Mouse (Mus musculus): ENCODE measurements at regions not wholly inside any gene's neighbourhood (a gene's known extent, or its start where the extent isn't known, plus 50 kb on each side); places are given as distances from the start of the nearest gene placed in this dataset.

- no peak for ATAC-seq (ENCODE audit: low FRiP score, low TSS enrichment)
- Histone ChIP-seq H3K27ac (ENCODE audit: low read length) (no peak overlapping the region), H3K9ac (replicated peaks; ENCODE audit: low read length) (no peak overlapping the region), H3K36me3 (ENCODE audit: insufficient read depth, low read length) (no peaks in the 10 kb centered on the region), H3K9me3 (ENCODE audit: low read length) (no peaks in the 10 kb centered on the region), H3K27me3 (ENCODE audit: insufficient read depth, low read length) (no peaks in the 10 kb centered on the region), H3K4me3 (ENCODE audit: low read length) (no peak overlapping the region), H3K4me1 (ENCODE audit: insufficient read depth, low read length) (no peaks in the 10 kb centered on the region), H3K4me2 (replicated peaks; ENCODE audit: low read depth, low read length) (no peak overlapping the region)
- 98% methylated on average over 1 of the region's 1 CpGs for WGBS
Observed at GRCm38 (mm10) chr10:30966176-30966575, 123.6 kb upstream of the Hey2 start.

- no peak overlapping the region for H3K4me2 ChIP-seq (replicated peaks; ENCODE audit: low read depth, low read length)
- WGBS: 70% methylated on average over 3 of the region's 3 CpGs
- no peak overlapping the region for H3K9ac ChIP-seq (replicated peaks; ENCODE audit: low read length)
- H3K4me3 ChIP-seq (ENCODE audit: low read length): no peak overlapping the region
- H3K9me3 ChIP-seq (ENCODE audit: low read length): no peaks in the 10 kb centered on the region
- no peaks in the 10 kb centered on the region for H3K27me3 ChIP-seq (ENCODE audit: insufficient read depth, low read length)
- no peaks in the 10 kb centered on the region for H3K4me1 ChIP-seq (ENCODE audit: insufficient read depth, low read length)
- no peak for ATAC-seq (ENCODE audit: low FRiP score, low TSS enrichment)
- no peaks in the 10 kb centered on the region for H3K36me3 ChIP-seq (ENCODE audit: insufficient read depth, low read length)
- H3K27ac ChIP-seq (ENCODE audit: low read length): no peak overlapping the region
Observed at GRCm38 (mm10) chr10:30953825-30954224, 111.2 kb upstream of the Hey2 start.

GRCm38 (mm10) chr10:30952410-30952809 is 109.8 kb upstream of the Hey2 start:
- Histone ChIP-seq H3K27ac (ENCODE audit: low read length) (no peak overlapping the region), H3K9me3 (ENCODE audit: low read length) (no peaks in the 10 kb centered on the region), H3K9ac (replicated peaks; ENCODE audit: low read length) (no peak overlapping the region), H3K27me3 (ENCODE audit: insufficient read depth, low read length) (no peaks in the 10 kb centered on the region), H3K36me3 (ENCODE audit: insufficient read depth, low read length) (no peaks in the 10 kb centered on the region), H3K4me1 (ENCODE audit: insufficient read depth, low read length) (no peaks in the 10 kb centered on the region), H3K4me2 (replicated peaks; ENCODE audit: low read depth, low read length) (no peak overlapping the region), H3K4me3 (ENCODE audit: low read length) (no peak overlapping the region)
- 48% methylated on average over 2 of the region's 2 CpGs for whole genome bisulfite sequencing
- ATAC-seq (ENCODE audit: low FRiP score, low TSS enrichment): no peak

GRCm38 (mm10) chr10:30946601-30947000 is 104.0 kb upstream of the Hey2 start:
- H3K27ac ChIP-seq (ENCODE audit: low read length): no peak overlapping the region
- no peak for ATAC-seq (ENCODE audit: low FRiP score, low TSS enrichment)
- WGBS: 64% methylated on average over 4 of the region's 4 CpGs
- H3K9ac ChIP-seq (replicated peaks; ENCODE audit: low read length): no peak overlapping the region
- no peak overlapping the region for H3K4me3 ChIP-seq (ENCODE audit: low read length)
- no peak overlapping the region for H3K4me2 ChIP-seq (replicated peaks; ENCODE audit: low read depth, low read length)
- no peaks in the 10 kb centered on the region for H3K9me3 ChIP-seq (ENCODE audit: low read length)
- no peaks in the 10 kb centered on the region for H3K36me3 ChIP-seq (ENCODE audit: insufficient read depth, low read length)
- no peaks in the 10 kb centered on the region for H3K4me1 ChIP-seq (ENCODE audit: insufficient read depth, low read length)
- no peaks in the 10 kb centered on the region for H3K27me3 ChIP-seq (ENCODE audit: insufficient read depth, low read length)

- no peak for ATAC-seq (ENCODE audit: low FRiP score, low TSS enrichment)
- Histone ChIP-seq H3K9me3 (ENCODE audit: low read length) (no peaks in the 10 kb centered on the region), H3K27me3 (ENCODE audit: insufficient read depth, low read length) (no peaks in the 10 kb centered on the region), H3K4me1 (ENCODE audit: insufficient read depth, low read length) (no peaks in the 10 kb centered on the region), H3K36me3 (ENCODE audit: insufficient read depth, low read length) (no peaks in the 10 kb centered on the region), H3K4me3 (ENCODE audit: low read length) (no peak overlapping the region), H3K9ac (replicated peaks; ENCODE audit: low read length) (no peak overlapping the region), H3K27ac (ENCODE audit: low read length) (no peak overlapping the region), H3K4me2 (replicated peaks; ENCODE audit: low read depth, low read length) (no peak overlapping the region)
- WGBS: 85% methylated on average over 3 of the region's 3 CpGs
Observed at GRCm38 (mm10) chr10:30918322-30918988, 75.9 kb upstream of the Hey2 start.

GRCm38 (mm10) chr10:30893771-30894170 is 51.2 kb upstream of the Hey2 start:
- no peak for ATAC-seq (ENCODE audit: low FRiP score, low TSS enrichment)
- 38% methylated on average over 3 of the region's 3 CpGs for WGBS
- H3K27ac ChIP-seq (ENCODE audit: low read length): no peak overlapping the region

More at GRCm38 (mm10) chr10:30893771-30894170, 51.2 kb upstream of the Hey2 start:
- Histone ChIP-seq H3K27me3 (ENCODE audit: insufficient read depth, low read length) (no peaks in the 10 kb centered on the region), H3K4me2 (replicated peaks; ENCODE audit: low read depth, low read length) (no peak overlapping the region), H3K9me3 (ENCODE audit: low read length) (no peaks in the 10 kb centered on the region), H3K4me3 (ENCODE audit: low read length) (no peak overlapping the region), H3K9ac (replicated peaks; ENCODE audit: low read length) (no peak overlapping the region), H3K36me3 (ENCODE audit: insufficient read depth, low read length) (no peaks in the 10 kb centered on the region), H3K4me1 (ENCODE audit: insufficient read depth, low read length) (no peaks in the 10 kb centered on the region)

Measured in kidney, embryonic 16.5 days (tissue).